Mouse (Mus musculus) liver, adult 2 months (tissue): ENCODE measurements around the gene Olfr548-ps1.

Source experiments
- CTCF ChIP-seq: fragments of 200-500 bp; IDR thresholded peaks from 2 replicates; pipeline ENCODE4 v1.5.1; 2011; ENCODE audit warnings: low read depth, low read length, control low read depth
- POLR2A ChIP-seq: fragments of 200-500 bp; IDR thresholded peaks from 2 replicates; pipeline ENCODE4 v1.6.1; 2011; ENCODE audit warnings: low read length, control low read depth; ENCODE audit not compliant: insufficient read depth; ENCODE audit errors: extremely low read depth

DNA sequence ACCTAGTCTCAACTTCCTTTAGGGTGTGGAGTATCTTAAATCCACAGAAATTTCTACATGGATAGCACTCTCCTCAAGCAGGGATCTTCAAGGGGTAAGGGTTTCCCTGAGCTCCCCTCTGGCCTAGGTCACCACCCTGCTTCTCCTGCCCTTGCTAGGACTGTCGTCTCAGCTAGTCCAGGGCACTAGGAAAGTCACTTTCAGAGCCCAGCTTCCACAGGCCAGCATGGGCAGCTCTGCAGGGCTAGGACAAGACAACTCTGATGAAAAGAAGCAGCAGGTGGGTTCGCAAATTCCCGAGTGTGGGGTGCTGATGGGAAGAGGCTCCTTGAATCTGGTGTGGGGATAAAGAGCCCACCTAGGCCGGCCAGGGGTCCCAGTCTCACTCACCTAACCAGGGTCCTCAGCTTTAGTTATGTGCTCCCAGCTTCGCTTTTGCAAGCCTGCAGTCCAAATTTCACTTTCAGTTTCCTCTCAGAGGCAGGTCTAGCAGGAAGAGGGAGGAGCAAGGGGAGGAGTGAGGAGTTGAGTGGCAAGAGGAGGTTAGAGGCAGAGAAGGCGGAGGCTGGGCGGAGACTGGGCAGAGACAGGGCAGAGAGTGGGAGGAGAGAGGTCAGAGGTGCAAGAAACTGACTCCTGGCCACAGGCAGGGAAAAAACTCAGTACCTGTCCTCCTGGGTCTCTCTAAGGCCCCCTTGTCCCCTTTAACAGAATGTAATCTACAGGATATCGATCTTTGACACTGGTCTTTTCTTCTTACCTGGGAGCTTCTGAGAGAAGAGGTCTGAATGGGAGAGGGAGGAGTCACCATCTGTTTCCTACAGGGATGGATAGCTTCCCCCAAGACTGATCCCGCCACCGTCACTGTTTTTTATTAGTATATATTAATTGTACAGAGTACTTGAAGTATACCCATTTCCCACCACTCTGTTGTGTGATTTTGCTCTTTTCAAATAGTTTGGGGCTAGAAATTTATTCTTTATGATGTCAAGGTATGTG is 24.6 kb downstream of the Olfr548-ps1 start, which contains the start of gene Trim21:
- TF ChIP-seq POLR2A: 0 out of 2 replicates have a peak, but pooled peaks have one; percentile 23
- TF ChIP-seq CTCF: no peak
